Mouse (Mus musculus) embryonic facial prominence, embryonic 13.5 days (tissue): ENCODE results near the gene Ifnb1. TPM values are rescaled to one million over a fixed set of nuclear protein-coding genes. Genes with fewer than 3 reads are reported as not detected.
"Not testable (repeated sequence)": the region's sequence is repeated elsewhere in the genome, so short reads cannot be mapped to it uniquely, and the experiment has no call there.

Experiments
- ATAC-seq: fragments of 200-750 bp; cut with Nextera tagmentation; 2 replicates; pipeline ENCODE4 v1.8.0; 2017; ENCODE audit warnings: low read depth; ENCODE audit not compliant: insufficient number of reproducible peaks, insufficient read depth, low FRiP score, low TSS enrichment
- H3K27ac ChIP-seq: fragments of 300-500 bp; sonication (generic); 2 replicates; pipeline ENCODE4 v1.5.1; 2015; ENCODE audit warnings: moderate library complexity, mild to moderate bottlenecking, inconsistent platforms
- H3K27me3 ChIP-seq: fragments of 300-500 bp; sonication (generic); 2 replicates; pipeline ENCODE4 v1.6.1; 2015; ENCODE audit warnings: mild to moderate bottlenecking, inconsistent platforms
- H3K36me3 ChIP-seq: fragments of 300-500 bp; sonication (generic); 2 replicates; pipeline ENCODE4 v1.6.1; 2015; ENCODE audit warnings: mild to moderate bottlenecking, inconsistent platforms
- H3K4me1 ChIP-seq: fragments of 300-500 bp; sonication (generic); 2 replicates; pipeline ENCODE4 v1.6.1; 2015; ENCODE audit warnings: inconsistent platforms
- H3K4me2 ChIP-seq: fragments of 300-500 bp; sonication (generic); 2 replicates; pipeline ENCODE4 v1.6.1; 2015; ENCODE audit warnings: moderate library complexity, mild to moderate bottlenecking, inconsistent platforms
- H3K4me3 ChIP-seq: fragments of 300-500 bp; sonication (generic); 2 replicates; pipeline ENCODE4 v1.5.1; 2015; ENCODE audit warnings: mild to moderate bottlenecking, inconsistent platforms
- H3K9ac ChIP-seq: fragments of 300-500 bp; sonication (generic); 2 replicates; pipeline ENCODE4 v1.6.1; 2015; ENCODE audit warnings: mild to moderate bottlenecking, inconsistent platforms
- H3K9me3 ChIP-seq: fragments of 300-500 bp; sonication (generic); 2 replicates; pipeline ENCODE4 v1.6.1; 2016; ENCODE audit warnings: inconsistent platforms
- WGBS: fragments of 180-500 bp; shearing (Covaris S2); methylation state at CpG from one replicate; pipeline ENCODE4 v1.1.7; 2015; ENCODE audit warnings: mixed read lengths; 5-methylcytosine and 5-hydroxymethylcytosine counted together
- polyA plus RNA-seq: library from polyadenylated mRNA; unstranded; fragments of >200 nt; fragmentation: Nextera tagmentation; extraction: Ambion mirVana; gene quantifications from 2 replicates; pipeline ENCODE4 v1.2.1, GENCODE M21; 2015

Gene Ifnb1
- polyA plus RNA-seq, result not detected in 2 replicates

- H3K4me3 ChIP-seq, result no peak within 1 kb of the TSS
- H3K36me3 ChIP-seq, result no peaks in the 10 kb centered on the region
- H3K27ac ChIP-seq, result no peak within 1 kb of the TSS
- no peak within 1 kb of the TSS for H3K4me2 ChIP-seq
- 86% methylated on average over 4 of the region's 4 CpGs for WGBS
- H3K9ac ChIP-seq, result no peak within 1 kb of the TSS
- H3K4me1 ChIP-seq, result no peaks in the 10 kb centered on the region
- ATAC-seq, result no peak
- H3K27me3 ChIP-seq, result peaks cover 4% of the 10 kb centered on the region; the same call in 1 of the 2 replicates
- H3K9me3 ChIP-seq, result no peaks in the 10 kb centered on the region
These were observed at the start of gene Ifnb1 for GRCm38 (mm10) chr4:88522674-88523073. Ifnb1 (minus strand) TSS chr4:88522774.

DNA sequence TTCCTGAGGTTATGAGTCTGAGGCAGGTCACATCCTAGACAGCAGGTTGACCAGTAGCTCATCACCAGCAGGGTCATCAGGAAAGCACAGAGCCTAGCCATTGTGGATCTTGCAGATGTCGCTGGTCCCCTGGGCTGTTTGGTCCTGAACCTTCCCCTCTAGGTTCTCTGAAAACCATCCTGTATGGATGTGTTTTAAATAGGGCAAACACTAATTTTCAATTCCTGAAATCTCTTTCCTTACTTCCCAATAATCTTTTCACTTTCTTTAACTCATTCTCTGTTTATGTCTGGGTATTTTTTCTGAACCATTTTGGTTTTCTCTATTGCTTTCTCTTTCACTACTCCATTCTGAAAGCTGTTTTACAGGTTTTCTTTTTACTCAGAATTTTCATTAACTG lies 49.1 kb upstream of the Ifnb1 start, which contains the start of gene Ifna14:
Gene Ifna14 (minus strand): TSS at position 101 of the 400 bp plus-strand sequence.
- 64% methylated on average over 1 of the region's 1 CpGs for WGBS
- no peak within 1 kb of the TSS for H3K27ac ChIP-seq
- H3K9ac ChIP-seq, result no peak within 1 kb of the TSS
- no peaks in the 10 kb centered on the region for H3K4me1 ChIP-seq
- H3K4me2 ChIP-seq, result no peak within 1 kb of the TSS
- H3K27me3 ChIP-seq, result no peaks in the 10 kb centered on the region
- H3K4me3 ChIP-seq, result no peak within 1 kb of the TSS
- no peaks in the 10 kb centered on the region for H3K9me3 ChIP-seq
- no peak for ATAC-seq
- no peaks in the 10 kb centered on the region for H3K36me3 ChIP-seq

DNA sequence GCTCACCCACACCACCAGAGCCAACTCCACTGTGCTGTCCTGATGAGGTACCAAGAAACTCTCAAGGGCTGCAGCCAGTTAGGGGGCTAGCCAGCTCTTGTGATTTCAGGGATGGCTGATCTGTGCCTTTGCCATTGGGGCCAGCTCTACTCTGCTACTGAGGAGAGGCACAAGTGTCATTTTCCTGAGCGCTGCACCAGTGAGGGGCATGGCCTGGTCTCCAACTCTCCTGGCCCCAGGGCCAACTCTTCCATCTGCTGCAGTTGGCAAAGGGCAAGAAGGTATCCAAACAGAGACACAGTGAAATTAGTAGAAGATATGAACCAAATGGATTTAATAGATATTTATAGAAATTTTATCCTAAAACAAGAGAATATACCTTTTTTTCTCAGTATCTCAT lies 39.2 kb upstream of the Ifnb1 start:
- no peak for ATAC-seq
- Histone ChIP-seq H3K27ac (no peak overlapping the region), H3K36me3 (no peaks in the 10 kb centered on the region), H3K9ac (no peak overlapping the region), H3K27me3 (no peaks in the 10 kb centered on the region), H3K4me2 (no peak overlapping the region), H3K4me3 (no peak overlapping the region), H3K4me1 (no peaks in the 10 kb centered on the region), H3K9me3 (no peaks in the 10 kb centered on the region)
- 95% methylated on average over 1 of the region's 1 CpGs for WGBS

DNA sequence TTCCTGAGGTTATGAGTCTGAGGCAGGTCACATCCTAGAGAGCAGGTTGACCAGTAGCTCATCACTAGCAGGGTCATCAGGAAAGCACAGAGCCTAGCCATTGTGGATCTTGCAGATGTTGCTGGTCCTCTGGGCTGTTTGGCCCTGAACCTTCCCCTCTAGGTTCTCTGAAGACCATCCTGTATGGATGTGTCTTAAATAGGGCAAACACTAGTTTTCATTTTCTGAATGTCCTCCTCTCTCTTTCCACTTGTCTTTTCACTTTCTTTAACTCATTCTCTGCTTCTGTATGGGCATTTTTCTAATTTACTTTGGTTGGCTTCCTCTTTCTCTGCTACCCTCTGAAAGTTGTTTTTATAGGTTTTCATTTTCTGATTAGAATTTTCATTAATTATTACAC lies 35.6 kb upstream of the Ifnb1 start, which contains the start of gene Ifna15:
Gene Ifna15 (minus strand): TSS at position 101 of the 400 bp plus-strand sequence.
- H3K4me1 ChIP-seq, H3K27me3 ChIP-seq, H3K4me2 ChIP-seq, H3K27ac ChIP-seq, ATAC-seq, H3K9ac ChIP-seq, H3K9me3 ChIP-seq, H3K4me3 ChIP-seq, H3K36me3 ChIP-seq: not testable (repeated sequence)

GRCm38 (mm10) chr4:88550161-88550945 lies 27.8 kb upstream of the Ifnb1 start:
- peak overlapping the region; percentile 36 for H3K4me3 ChIP-seq
- 27% methylated on average over 22 of the region's 22 CpGs for WGBS
- no peaks in the 10 kb centered on the region for H3K9me3 ChIP-seq
- 0 out of 2 replicates have a peak overlapping the region, but pooled peaks have one; percentile 32 for H3K9ac ChIP-seq
- H3K36me3 ChIP-seq, result no peaks in the 10 kb centered on the region
- ATAC-seq, result peak; percentile 43; the same call in 1 of the 2 replicates
- no peaks in the 10 kb centered on the region for H3K27me3 ChIP-seq
- H3K27ac ChIP-seq, result no peak overlapping the region
- H3K4me2 ChIP-seq, result peak overlapping the region; percentile 63
- peaks cover 4% of the 10 kb centered on the region; the same call in 1 of the 2 replicates for H3K4me1 ChIP-seq

DNA sequence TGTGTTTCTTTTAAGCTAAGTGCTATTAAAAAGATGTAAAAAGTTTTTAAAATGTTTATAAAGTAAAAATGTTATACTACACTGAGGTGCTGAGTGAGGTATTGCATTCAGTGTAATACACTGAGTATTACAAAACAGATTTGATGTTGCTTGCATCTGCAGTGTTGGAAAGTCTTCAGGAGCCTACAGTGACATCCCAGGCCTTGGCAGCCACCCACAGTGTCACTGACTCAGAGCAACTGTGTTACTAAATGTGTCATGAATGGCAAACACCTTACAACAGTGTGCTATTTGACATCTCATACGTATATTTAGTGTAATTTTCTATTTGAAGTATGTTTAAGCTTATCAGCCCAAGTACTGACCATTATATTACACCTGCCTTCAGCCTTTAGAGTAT lies 25.4 kb upstream of the Ifnb1 start:
- no peak overlapping the region for H3K4me2 ChIP-seq
- peaks cover 4% of the 10 kb centered on the region; the same call in 1 of the 2 replicates for H3K4me1 ChIP-seq
- H3K27me3 ChIP-seq, result no peaks in the 10 kb centered on the region
- WGBS, result 82% methylated on average over 1 of the region's 1 CpGs
- ATAC-seq, result no peak
- H3K9me3 ChIP-seq, result no peaks in the 10 kb centered on the region
- no peaks in the 10 kb centered on the region for H3K36me3 ChIP-seq
- no peak overlapping the region for H3K4me3 ChIP-seq
- H3K27ac ChIP-seq, result no peak overlapping the region
- H3K9ac ChIP-seq, result no peak overlapping the region

- no peaks in the 10 kb centered on the region for H3K4me1 ChIP-seq
- WGBS, result 43% methylated on average over 2 of the region's 2 CpGs
- no peak overlapping the region for H3K4me3 ChIP-seq
- no peak for ATAC-seq
- no peak overlapping the region for H3K27ac ChIP-seq
- no peaks in the 10 kb centered on the region for H3K9me3 ChIP-seq
- H3K9ac ChIP-seq, result no peak overlapping the region
- H3K36me3 ChIP-seq, result no peaks in the 10 kb centered on the region
- no peaks in the 10 kb centered on the region for H3K27me3 ChIP-seq
- H3K4me2 ChIP-seq, result no peak overlapping the region
These were observed 21.2 kb upstream of the Ifnb1 start for GRCm38 (mm10) chr4:88543649-88544234.

GRCm38 (mm10) chr4:88537328-88537727 lies 14.8 kb upstream of the Ifnb1 start:
- no peak for ATAC-seq
- 67% methylated on average over 12 of the region's 12 CpGs for WGBS
- Histone ChIP-seq H3K27me3 (no peaks in the 10 kb centered on the region), H3K9ac (no peak overlapping the region), H3K9me3 (no peaks in the 10 kb centered on the region), H3K4me1 (no peaks in the 10 kb centered on the region), H3K27ac (no peak overlapping the region), H3K4me2 (no peak overlapping the region), H3K4me3 (no peak overlapping the region), H3K36me3 (no peaks in the 10 kb centered on the region)

DNA sequence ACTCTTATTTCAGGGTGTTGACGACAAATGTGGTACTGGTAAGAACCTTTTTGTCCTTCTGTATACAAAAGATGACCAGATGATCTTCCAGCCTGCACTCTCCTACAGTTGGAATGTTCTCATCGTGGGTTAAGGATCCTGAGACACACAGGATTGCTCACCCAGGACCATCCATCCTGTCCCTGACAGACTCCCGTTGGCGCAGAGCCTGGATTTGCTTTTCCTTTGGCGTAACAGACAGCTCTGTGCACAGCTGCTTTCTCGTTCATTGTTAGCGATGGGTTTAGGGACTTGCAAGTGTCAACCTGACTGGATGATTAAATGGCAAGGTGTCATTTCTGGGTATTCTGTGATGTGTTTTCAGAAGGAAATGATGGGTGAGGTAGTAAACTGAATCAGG lies 14.1 kb upstream of the Ifnb1 start:
- Histone ChIP-seq H3K27me3 (no peaks in the 10 kb centered on the region), H3K4me3 (no peak overlapping the region), H3K4me2 (no peak overlapping the region), H3K36me3 (no peaks in the 10 kb centered on the region), H3K4me1 (no peaks in the 10 kb centered on the region), H3K9ac (no peak overlapping the region), H3K27ac (no peak overlapping the region), H3K9me3 (no peaks in the 10 kb centered on the region)
- 78% methylated on average over 7 of the region's 7 CpGs for WGBS
- no peak for ATAC-seq

GRCm38 (mm10) chr4:88535742-88536141 lies 13.2 kb upstream of the Ifnb1 start:
- no peak for ATAC-seq
- 76% methylated on average over 1 of the region's 1 CpGs for WGBS
- no peak overlapping the region for H3K9ac ChIP-seq
- no peaks in the 10 kb centered on the region for H3K27me3 ChIP-seq
- no peaks in the 10 kb centered on the region for H3K36me3 ChIP-seq
- H3K27ac ChIP-seq, result no peak overlapping the region
- H3K9me3 ChIP-seq, result no peaks in the 10 kb centered on the region
- no peak overlapping the region for H3K4me2 ChIP-seq
- H3K4me1 ChIP-seq, result no peaks in the 10 kb centered on the region
- H3K4me3 ChIP-seq, result no peak overlapping the region

DNA sequence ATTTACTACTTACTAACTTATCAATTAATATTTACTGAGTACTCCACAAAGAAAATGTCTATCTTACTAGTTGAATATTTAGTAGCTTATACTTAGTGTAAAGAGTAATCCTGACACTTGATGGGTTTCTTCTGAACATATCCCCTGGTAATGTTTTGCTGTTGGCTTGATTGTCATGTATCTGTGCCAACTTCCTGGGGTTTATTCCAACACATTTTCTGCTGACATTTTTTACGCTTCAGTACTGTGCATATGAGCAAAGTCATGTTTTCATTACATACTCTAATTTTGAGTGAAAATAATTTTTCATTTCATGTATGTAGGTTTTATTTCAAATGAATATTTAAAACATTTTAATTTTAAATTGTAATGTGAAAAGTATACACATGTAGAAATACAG lies 12.3 kb upstream of the Ifnb1 start:
- Histone ChIP-seq H3K4me1 (peaks cover 6% of the 10 kb centered on the region), H3K27ac (no peak overlapping the region), H3K4me2 (no peak overlapping the region), H3K4me3 (no peak overlapping the region), H3K36me3 (no peaks in the 10 kb centered on the region), H3K9me3 (no peaks in the 10 kb centered on the region), H3K27me3 (no peaks in the 10 kb centered on the region), H3K9ac (no peak overlapping the region)
- 82% methylated on average over 1 of the region's 1 CpGs for WGBS
- ATAC-seq, result no peak

- H3K27me3 ChIP-seq, result no peaks in the 10 kb centered on the region
- no peak overlapping the region for H3K4me3 ChIP-seq
- WGBS, result 96% methylated on average over 2 of the region's 2 CpGs
- no peak overlapping the region for H3K27ac ChIP-seq
- no peak for ATAC-seq
- H3K4me2 ChIP-seq, result no peak overlapping the region
- no peaks in the 10 kb centered on the region for H3K9me3 ChIP-seq
- peaks cover 7% of the 10 kb centered on the region for H3K4me1 ChIP-seq
- no peak overlapping the region for H3K9ac ChIP-seq
- no peaks in the 10 kb centered on the region for H3K36me3 ChIP-seq
These were observed 10.9 kb upstream of the Ifnb1 start for GRCm38 (mm10) chr4:88533499-88533898.
